Mouse (Mus musculus) spleen, postnatal 4 days (tissue): ENCODE data around the gene Shc4.

Source experiments
- DNase-seq, 2 experiments: peaks; one replicate each; pipeline ENCODE4 v3.0.0; 2022; ENCODE audit warnings: low spot score in 2 of 2

The Shc4 gene

GRCm38 (mm10) chr2:125644912-125645311 is 79.0 kb downstream of the Shc4 start:
- DNase-seq: no peak

GRCm38 (mm10) chr2:125637331-125637730 is 86.6 kb downstream of the Shc4 start:
- no peak for DNase-seq

- DNase-seq: no peak
Observed at GRCm38 (mm10) chr2:125630010-125630409, 93.9 kb downstream of the Shc4 start.

GRCm38 (mm10) chr2:125628487-125628886 is 95.5 kb downstream of the Shc4 start:
- no peak for DNase-seq

- no peak for DNase-seq
Observed at GRCm38 (mm10) chr2:125626536-125626935, 97.4 kb downstream of the Shc4 start.

- peak; percentile 98 for DNase-seq
Observed at GRCm38 (mm10) chr2:125624837-125625351, 99.1 kb downstream of the Shc4 start, which contains the start of gene Cep152. Cep152 (minus strand) TSS chr2:125625113.

DNA sequence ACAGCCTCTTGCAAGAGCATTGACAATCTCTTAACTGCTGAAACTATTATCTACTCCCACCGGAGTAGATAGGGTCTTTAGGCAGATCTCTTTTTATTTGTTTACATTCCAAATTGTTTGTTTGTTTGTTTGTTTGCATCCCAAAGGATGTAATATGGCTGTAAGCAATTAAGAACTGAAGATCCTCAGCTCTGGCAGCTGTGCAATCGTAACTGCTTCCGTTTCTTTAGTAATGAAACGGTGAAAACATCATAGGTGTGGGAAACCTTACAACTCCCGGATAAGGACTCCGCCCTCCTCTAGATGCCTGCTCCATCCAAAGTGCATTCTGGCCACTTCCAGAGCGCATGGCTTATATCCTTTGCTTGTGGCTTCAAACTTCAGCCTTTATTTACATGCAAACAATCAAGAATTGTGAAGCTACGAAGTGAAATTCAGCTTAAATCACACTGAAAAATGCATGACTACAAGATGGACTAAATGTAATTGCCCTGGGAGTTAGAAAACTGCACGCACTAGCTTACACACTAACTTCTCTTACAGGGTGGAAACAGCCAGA is 99.7 kb downstream of the Shc4 start:
- DNase-seq: no peak

DNA sequence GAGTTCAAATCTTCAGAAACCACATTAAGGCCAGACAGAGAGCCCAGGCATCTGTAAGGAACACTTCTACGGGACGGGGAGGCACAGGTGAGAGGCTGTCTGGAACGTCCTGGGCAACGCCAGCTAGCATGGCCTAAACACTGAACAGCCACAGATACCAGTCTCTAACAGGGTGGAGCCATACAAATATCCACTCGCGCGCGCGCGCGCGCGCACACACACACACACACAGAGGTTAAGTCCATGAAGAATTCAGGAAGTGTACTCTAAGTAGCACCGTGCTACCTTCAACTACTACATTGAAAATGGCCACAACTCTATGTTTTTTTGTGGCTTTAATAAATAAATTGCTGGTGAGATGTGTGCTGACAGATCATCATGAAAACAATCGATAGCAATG is 100.7 kb downstream of the Shc4 start:
- no peak for DNase-seq

DNA sequence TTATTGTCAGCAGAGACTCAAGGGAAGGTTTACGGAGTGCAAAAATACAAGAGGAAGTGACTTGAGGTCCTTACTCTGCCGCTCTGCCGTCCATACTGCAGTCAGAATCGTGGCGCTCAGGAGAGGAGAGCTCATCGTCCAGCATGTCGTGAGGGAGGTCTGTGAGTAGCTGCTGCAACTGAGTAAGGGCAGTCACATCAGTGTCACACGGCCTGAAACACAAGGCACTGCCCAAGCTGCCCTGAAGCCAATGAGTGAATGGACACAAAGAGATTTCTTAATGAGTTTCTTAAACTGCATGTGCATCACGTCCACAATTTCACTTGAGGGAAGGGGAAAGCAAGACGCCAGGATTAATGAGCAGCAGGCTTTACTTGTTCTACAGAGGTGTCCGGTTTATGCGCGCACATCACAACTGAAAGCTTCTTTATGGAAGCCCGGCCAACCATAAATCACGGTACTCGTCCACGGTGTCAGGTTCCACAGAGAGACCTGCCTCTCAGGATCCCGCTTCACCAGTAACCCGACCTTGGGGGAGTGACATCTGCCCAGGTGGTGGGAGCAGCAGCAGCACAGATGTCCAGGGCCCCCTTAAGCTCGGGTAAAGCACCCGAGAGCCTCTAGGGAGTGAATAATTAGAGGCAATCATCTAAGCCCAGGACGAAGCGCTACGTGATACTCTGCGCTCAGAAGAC is 103.6 kb downstream of the Shc4 start:
- no peak for DNase-seq

DNA sequence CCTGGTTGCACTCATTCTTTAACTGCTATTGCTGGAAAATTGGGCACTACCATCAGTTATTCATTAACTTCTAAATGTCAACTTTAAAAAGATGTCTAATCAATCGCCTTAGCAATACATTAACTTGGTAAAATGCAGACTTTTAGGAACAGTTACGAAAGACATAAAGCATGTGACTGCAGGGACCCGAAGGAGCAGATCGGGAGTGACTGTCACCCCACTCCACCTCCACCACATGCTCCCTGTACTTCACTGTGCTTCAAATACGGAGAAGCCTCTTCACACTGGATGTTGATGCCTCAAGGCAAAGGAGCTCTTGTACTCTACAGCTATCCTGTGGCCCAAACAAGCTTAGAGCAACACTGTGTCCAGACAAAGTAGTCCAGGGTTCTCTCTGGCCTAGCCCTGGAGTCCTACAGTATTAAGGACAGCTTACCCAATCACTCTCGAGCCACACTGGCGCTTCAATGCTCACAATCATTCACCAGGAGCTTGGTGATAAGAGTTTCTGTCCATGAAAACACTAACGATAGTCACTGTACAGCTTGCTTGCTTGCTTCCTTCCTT is 108.0 kb downstream of the Shc4 start:
- DNase-seq: no peak

GRCm38 (mm10) chr2:125615440-125615839 is 108.5 kb downstream of the Shc4 start:
- no peak for DNase-seq

GRCm38 (mm10) chr2:125606220-125606845 is 117.6 kb downstream of the Shc4 start:
- DNase-seq: no peak

DNA sequence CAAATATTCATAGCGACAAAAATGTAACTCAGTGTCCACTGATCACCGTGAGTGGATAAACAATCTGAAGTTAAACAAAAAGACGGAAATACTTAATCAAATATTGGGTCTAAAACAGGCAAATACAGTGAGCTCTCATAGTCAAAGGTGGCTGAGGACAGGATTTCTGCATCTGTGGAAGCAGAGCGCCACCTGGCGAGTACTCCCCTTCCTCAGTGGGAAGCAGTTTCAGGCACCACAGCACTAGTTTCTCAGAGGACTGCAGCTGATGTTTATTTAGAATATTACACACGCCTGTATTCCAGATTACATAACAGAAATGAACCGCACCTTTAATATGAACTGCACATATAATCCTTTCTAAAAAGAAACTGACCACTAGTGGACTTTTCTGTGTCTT is 119.3 kb downstream of the Shc4 start:
- DNase-seq: no peak

- DNase-seq: no peak
Observed at GRCm38 (mm10) chr2:125602970-125603369, 121.0 kb downstream of the Shc4 start.

GRCm38 (mm10) chr2:125598958-125599357 is 125.0 kb downstream of the Shc4 start:
- DNase-seq: no peak

GRCm38 (mm10) chr2:125598251-125598650 is 125.7 kb downstream of the Shc4 start:
- DNase-seq: no peak

DNA sequence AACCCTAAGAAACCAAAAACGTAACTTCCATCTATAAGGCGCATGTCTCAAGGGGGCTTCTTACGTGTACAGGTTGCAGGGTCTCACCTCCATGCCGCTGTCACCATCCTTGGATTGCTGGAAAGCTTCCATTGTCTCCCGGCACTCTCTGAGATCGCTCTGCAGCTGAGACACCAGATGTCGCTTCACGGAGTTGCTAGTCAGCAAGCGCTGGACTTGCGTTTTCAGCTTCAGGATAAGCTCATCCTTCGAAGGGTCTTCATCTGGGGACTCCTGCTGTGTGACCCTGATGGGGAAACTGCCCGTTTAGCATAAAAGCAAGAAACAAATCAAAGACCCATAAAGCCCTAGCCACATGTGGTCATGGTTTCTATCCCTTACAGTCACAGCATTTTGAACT is 129.2 kb downstream of the Shc4 start:
- DNase-seq: no peak

DNA sequence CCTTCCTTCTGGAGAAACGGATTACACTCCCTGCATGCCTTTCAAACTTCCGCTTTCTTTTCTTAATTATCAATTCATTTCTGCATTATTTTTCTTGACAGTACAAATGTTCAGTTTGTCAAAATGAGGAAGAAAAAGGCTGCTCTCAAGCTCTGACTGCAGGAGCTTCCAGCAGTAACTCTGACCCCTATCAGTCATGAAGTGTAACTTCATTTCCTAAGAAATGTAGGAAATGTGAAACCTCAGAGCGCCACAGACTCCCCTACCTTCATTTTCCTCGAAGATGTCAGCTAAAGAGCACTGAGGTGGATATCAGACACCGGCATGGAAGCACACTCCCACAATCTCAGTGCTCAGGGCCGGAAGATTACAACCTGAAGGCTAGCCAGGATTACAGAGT is 129.9 kb downstream of the Shc4 start:
- no peak for DNase-seq

- no peak for DNase-seq
Observed at GRCm38 (mm10) chr2:125591895-125592294, 132.1 kb downstream of the Shc4 start.

GRCm38 (mm10) chr2:125589287-125589686 is 134.7 kb downstream of the Shc4 start:
- no peak for DNase-seq

DNA sequence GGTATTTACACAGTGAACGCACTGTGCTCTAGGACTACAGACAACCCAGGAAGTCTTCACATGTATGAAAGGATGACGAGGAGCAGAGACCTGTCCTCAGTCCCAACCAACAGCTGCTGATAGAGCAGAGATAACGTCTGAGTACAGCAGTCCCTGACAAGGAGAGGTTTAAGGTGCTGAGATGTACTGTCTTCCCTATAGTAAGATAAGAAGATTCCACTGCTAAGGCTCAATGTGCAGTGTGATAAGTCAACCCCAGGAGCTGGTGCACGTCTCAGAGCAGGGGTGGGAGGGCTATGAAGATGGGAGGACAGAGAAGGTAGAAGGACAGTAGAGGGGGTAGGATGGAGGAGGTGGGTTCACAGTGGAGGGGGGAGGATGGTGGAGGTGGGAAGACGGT is 142.9 kb downstream of the Shc4 start:
- DNase-seq: no peak

- no peak for DNase-seq
Observed at GRCm38 (mm10) chr2:125577670-125578069, 146.3 kb downstream of the Shc4 start.
